Mouse (Mus musculus) myocyte (in vitro differentiated cells): Measurements from ENCODE around the gene Hhatl. TPM values are rescaled to one million over a fixed set of nuclear protein-coding genes. Genes with fewer than 3 reads are reported as not detected.

Source experiments
- H3K27me3 ChIP-seq: one replicate; pipeline ENCODE4 v1.6.1; 2011; ENCODE audit not compliant: control insufficient read depth, insufficient read depth, insufficient read length
- H3K36me3 ChIP-seq: one replicate; pipeline ENCODE4 v1.6.1; 2011; ENCODE audit not compliant: control insufficient read depth, insufficient read depth
- H3K4me2 ChIP-seq: one replicate; pipeline ENCODE4 v1.6.1; 2011; ENCODE audit warnings: low read depth, control low read depth
- H3K4me3 ChIP-seq: one replicate; pipeline ENCODE4 v1.5.1; 2011; ENCODE audit warnings: mild to moderate bottlenecking, control low read depth, moderate library complexity
- H3K79me2 ChIP-seq: one replicate; pipeline ENCODE4 v1.6.1; 2011; ENCODE audit not compliant: control insufficient read depth, insufficient read depth
- H3ac ChIP-seq: one replicate; pipeline ENCODE4 v1.6.1; 2011; ENCODE audit not compliant: control insufficient read depth, insufficient read length
- CEBPB ChIP-seq: IDR thresholded peaks from 2 replicates; pipeline ENCODE4 v1.6.1; 2011; ENCODE audit warnings: mild to moderate bottlenecking, moderate library complexity; ENCODE audit not compliant: poor library complexity, insufficient read depth, severe bottlenecking
- E2F4 ChIP-seq: IDR thresholded peaks from one replicate; pipeline ENCODE4 v1.6.1; 2011; ENCODE audit warnings: mild to moderate bottlenecking, control low read depth, moderate library complexity; ENCODE audit not compliant: insufficient read depth
- MAX ChIP-seq: IDR thresholded peaks from one replicate; pipeline ENCODE4 v1.6.1; 2011; ENCODE audit warnings: low read depth, mild to moderate bottlenecking, control low read depth
- MYOD1 ChIP-seq, 3 experiments: IDR thresholded peaks; one replicate each; pipeline ENCODE4 v1.6.1; 2011; ENCODE audit warnings: control low read depth in 2 of 3, low read depth in 2 of 3, mild to moderate bottlenecking in 2 of 3, moderate library complexity in 1 of 3; ENCODE audit not compliant: insufficient read length in 2 of 3, control insufficient read depth in 1 of 3
- MYOG ChIP-seq, 3 experiments: IDR thresholded peaks; one replicate each; pipeline ENCODE4 v1.6.1; 2011; ENCODE audit warnings: control low read depth in 2 of 3, low read depth in 2 of 3, mild to moderate bottlenecking in 2 of 3; ENCODE audit not compliant: insufficient read length in 2 of 3, control insufficient read depth in 1 of 3, insufficient read depth in 1 of 3
- POLR2A ChIP-seq: IDR thresholded peaks from one replicate; pipeline ENCODE4 v1.6.1; 2011; ENCODE audit warnings: low read depth, mild to moderate bottlenecking, control low read depth, moderate library complexity; ENCODE audit not compliant: insufficient read length
- POLR2AphosphoS2 ChIP-seq: IDR thresholded peaks from one replicate; pipeline ENCODE4 v1.6.1; 2011; ENCODE audit warnings: low read depth, control low read depth; ENCODE audit not compliant: insufficient read length
- REST ChIP-seq: IDR thresholded peaks from one replicate; pipeline ENCODE4 v1.6.1; 2011; ENCODE audit warnings: mild to moderate bottlenecking, control low read depth, moderate library complexity; ENCODE audit not compliant: insufficient read depth, insufficient read length
- SRF ChIP-seq: IDR thresholded peaks from one replicate; pipeline ENCODE4 v1.6.1; 2011; ENCODE audit warnings: low read depth; ENCODE audit not compliant: control insufficient read depth, insufficient read length
- TCF12 ChIP-seq: IDR thresholded peaks from one replicate; pipeline ENCODE4 v1.6.1; 2011; ENCODE audit warnings: mild to moderate bottlenecking, control low read depth; ENCODE audit not compliant: poor library complexity, insufficient read depth, severe bottlenecking
- TCF3 ChIP-seq: IDR thresholded peaks from one replicate; pipeline ENCODE4 v1.6.1; 2011; ENCODE audit warnings: low read depth, control low read depth; ENCODE audit not compliant: insufficient read length
- USF1 ChIP-seq: IDR thresholded peaks from one replicate; pipeline ENCODE4 v1.6.1; 2011; ENCODE audit warnings: low read depth, mild to moderate bottlenecking, control low read depth, moderate library complexity
- polyA plus RNA-seq: library from polyadenylated mRNA; unstranded; fragments of >200 nt; fragmentation: generic; extraction: Trizol; gene quantifications from one replicate; pipeline ENCODE4 v1.2.1, GENCODE M21; 2012; ENCODE audit warnings: missing spikeins

Gene Hhatl
- polyA plus RNA-seq, 1 experiment = 1.9 TPM

- Histone ChIP-seq H3K27me3 (no peaks in the 10 kb centered on the region), H3K4me3 (no peak overlapping the region), H3K4me2 (no peak overlapping the region), H3K36me3 (no peaks in the 10 kb centered on the region), H3ac (no peak overlapping the region), H3K79me2 (no peaks in the 10 kb centered on the region)
- no peak for TF ChIP-seq TCF12
- TF ChIP-seq USF1 = no peak
- no peak for TF ChIP-seq MYOG (IDR thresholded peaks at IDR 0.05; ENCODE audit: control insufficient read depth in 1 of 3, insufficient read depth in 1 of 3, insufficient read length in 2 of 3, low read depth in 2 of 3)
- TF ChIP-seq POLR2AphosphoS2 = no peak
- no peak for TF ChIP-seq E2F4
Observed at GRCm38 (mm10) chr9:121807947-121808346, 15.6 kb upstream of the Hhatl start.

GRCm38 (mm10) chr9:121807546-121807945, 15.2 kb upstream of the Hhatl start:
- Histone ChIP-seq H3K27me3 (no peaks in the 10 kb centered on the region), H3K79me2 (no peaks in the 10 kb centered on the region), H3ac (no peak overlapping the region), H3K36me3 (no peaks in the 10 kb centered on the region), H3K4me3 (no peak overlapping the region), H3K4me2 (no peak overlapping the region)
- TF ChIP-seq MAX (no peak), REST (no peak), TCF12 (no peak), USF1 (no peak)

DNA sequence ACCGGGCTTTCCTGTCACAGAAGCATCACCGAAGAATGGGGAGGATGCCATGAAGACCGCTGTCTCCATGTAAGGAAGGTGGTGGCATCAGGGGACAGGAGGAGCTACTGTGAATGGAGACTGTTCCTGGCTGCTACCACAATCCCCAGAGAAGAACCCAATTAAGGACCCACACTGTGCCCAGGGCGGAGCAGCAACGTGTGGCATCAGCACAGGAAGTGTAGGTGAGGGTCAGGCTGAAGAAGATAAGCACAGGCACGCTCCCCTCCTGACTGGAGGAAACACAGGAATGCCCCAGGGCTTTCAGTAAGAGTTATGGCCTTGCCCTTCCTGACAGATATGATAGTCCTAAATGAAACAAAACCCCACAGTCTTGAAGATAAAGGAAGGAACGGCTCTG, 10.4 kb upstream of the Hhatl start:
- Histone ChIP-seq H3K79me2 (no peaks in the 10 kb centered on the region), H3K4me3 (no peak overlapping the region), H3ac (no peak overlapping the region), H3K36me3 (no peaks in the 10 kb centered on the region), H3K4me2 (no peak overlapping the region), H3K27me3 (peaks cover 8% of the 10 kb centered on the region)
- TF ChIP-seq SRF (no peak), POLR2AphosphoS2 (no peak), TCF12 (no peak), MAX (no peak), POLR2A (no peak), TCF3 (no peak), USF1 (no peak), E2F4 (no peak), CEBPB (no peak)

DNA sequence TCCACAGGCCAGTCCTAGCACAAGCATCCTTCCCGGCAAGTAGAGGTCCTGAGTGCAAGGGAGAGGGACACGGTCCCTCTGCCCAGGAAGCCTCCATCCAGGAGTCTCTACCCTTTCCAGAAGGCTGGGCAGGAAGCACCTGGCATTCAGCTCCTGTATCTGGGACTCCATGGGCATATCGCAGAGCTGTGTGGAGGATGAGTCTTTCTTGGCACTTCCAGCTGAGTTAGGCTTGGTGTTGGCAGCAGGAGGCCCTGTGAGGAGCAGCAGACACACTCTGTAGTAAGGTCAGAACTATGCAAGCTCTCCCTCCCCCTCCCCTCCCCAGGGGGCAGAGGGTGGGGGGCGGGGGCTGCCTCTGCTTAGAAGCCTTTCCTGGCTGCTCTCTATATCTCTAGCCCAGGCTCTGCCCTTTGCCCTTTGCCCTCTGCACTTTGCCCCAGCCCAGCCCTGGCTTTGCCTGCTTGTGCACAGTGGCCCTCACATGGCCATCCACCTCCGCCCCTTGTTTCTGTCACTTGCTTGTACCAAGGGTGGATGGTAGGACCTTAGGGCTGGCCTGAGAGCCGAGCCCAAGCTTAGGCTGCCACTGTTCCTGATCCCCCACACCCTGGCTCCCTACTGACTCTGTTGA, 6.7 kb upstream of the Hhatl start:
- no peak overlapping the region for H3ac ChIP-seq
- TF ChIP-seq USF1 (no peak), POLR2AphosphoS2 (no peak), E2F4 (no peak), TCF3 (no peak), MYOD1 (IDR thresholded peaks at IDR 0.05; ENCODE audit: control insufficient read depth in 1 of 3, insufficient read length in 2 of 3, low read depth in 2 of 3) (no peak), SRF (no peak), POLR2A (no peak), REST (no peak), TCF12 (no peak), CEBPB (no peak), MAX (no peak), MYOG (IDR thresholded peaks at IDR 0.05; ENCODE audit: control insufficient read depth in 1 of 3, insufficient read depth in 1 of 3, insufficient read length in 2 of 3, low read depth in 2 of 3) (no peak)
- H3K27me3 ChIP-seq = peaks cover 8% of the 10 kb centered on the region
- no peak overlapping the region for H3K4me2 ChIP-seq
- H3K36me3 ChIP-seq = no peaks in the 10 kb centered on the region
- H3K4me3 ChIP-seq = no peak overlapping the region
- H3K79me2 ChIP-seq = no peaks in the 10 kb centered on the region

DNA sequence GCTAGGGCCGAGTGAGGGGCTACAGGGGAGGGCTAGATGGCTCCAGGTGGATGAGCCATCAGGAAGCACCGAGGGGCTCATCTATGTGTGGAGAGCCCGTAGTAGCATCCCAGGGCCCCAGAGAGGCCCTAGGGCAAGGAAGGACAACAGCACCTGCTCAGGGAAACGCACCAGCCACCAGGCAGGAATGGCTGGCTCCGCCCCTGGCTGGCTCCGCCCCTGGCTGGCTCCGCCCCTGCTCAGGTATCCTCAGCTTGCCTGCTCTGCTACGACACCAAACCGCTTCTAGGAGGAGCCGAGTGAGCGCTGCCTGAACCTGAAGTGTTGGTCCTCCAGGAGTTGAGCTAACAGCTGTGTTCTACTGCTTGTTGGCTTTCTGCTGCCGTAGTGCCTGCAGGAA, 5.4 kb upstream of the Hhatl start:
- no peaks in the 10 kb centered on the region for H3K79me2 ChIP-seq
- H3K36me3 ChIP-seq = no peaks in the 10 kb centered on the region
- H3K27me3 ChIP-seq = peaks cover 8% of the 10 kb centered on the region
- no peak overlapping the region for H3K4me2 ChIP-seq
- TF ChIP-seq TCF12 (no peak), SRF (no peak), TCF3 (no peak), USF1 (no peak), MYOD1 (IDR thresholded peaks at IDR 0.05; ENCODE audit: control insufficient read depth in 1 of 3, insufficient read length in 2 of 3, low read depth in 2 of 3) (no peak), E2F4 (no peak), POLR2AphosphoS2 (no peak), MYOG (IDR thresholded peaks at IDR 0.05; ENCODE audit: control insufficient read depth in 1 of 3, insufficient read depth in 1 of 3, insufficient read length in 2 of 3, low read depth in 2 of 3) (no peak), MAX (no peak), CEBPB (no peak)
- H3K4me3 ChIP-seq = no peak overlapping the region
- H3ac ChIP-seq = no peak overlapping the region
